Mouse (Mus musculus): ENCODE results near the gene Ppp1r27.
A peak's percentile ranks its signal among the peaks of the same experiment; 100 is the strongest.

Gene Ppp1r27

DNA sequence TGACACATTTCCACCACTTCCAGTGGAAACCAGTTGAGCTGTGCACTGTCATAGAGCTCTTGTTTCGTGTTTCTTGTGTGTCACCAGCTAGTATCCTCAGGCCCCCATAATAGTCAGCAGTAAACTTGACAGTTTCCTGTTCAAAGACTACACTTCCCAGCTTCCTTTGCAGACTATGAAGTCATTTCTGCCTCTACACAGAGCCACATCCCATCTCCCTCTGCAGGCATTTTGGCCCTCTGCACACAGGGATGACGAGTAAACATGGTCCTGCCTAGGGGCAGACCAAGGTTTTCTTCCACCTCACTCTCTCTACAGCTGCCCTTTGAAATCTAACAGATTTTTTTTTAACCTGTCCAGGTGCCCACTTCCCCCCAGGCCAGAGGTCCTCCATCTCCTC, 3.5 kb downstream of the Ppp1r27 start:
- no peak for DNase-seq (ENCODE audit: extremely low spot score, low spot score)

DNA sequence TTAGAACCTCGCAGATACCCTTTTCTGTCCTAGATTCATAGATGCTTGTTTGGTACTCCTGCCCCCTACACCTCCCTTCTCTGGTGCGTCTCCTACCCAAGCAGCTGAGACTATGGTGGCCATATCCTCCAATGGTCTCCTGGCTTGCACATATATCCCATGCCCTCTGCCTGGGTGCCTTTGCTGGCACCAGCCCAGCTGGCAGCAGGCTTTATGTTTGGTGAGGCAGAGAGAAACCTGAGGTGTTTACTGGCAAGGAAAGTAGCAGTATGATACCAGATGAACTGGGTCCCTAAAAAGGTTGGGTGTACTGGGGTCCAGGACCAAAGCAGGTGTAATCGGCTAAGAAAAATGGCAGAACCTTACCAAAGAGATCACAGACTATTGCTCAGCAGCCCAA, 5.0 kb downstream of the Ppp1r27 start:
- DNase-seq (ENCODE audit: extremely low spot score, low spot score): no peak

DNA sequence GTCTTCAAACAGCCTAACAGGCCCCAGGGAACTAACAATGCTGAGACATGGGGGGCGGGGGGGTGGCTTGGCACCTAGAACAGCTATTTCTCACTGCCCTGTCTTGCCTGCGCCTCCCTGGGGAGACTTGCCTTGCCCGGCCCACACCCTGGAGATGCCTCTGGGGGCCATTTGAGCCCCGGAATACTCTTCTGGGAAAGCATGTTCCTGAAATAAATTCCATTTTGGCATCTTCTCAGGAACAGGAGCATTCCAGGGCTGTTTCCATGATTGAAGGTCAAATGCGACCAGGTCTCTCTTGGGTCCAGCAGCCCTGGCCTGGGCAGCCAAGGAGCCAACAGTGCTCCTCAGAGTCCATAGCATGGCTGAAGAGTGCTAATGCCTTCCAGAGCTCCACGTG, 8.6 kb downstream of the Ppp1r27 start:
- DNase-seq (ENCODE audit: extremely low spot score, low spot score): no peak

DNA sequence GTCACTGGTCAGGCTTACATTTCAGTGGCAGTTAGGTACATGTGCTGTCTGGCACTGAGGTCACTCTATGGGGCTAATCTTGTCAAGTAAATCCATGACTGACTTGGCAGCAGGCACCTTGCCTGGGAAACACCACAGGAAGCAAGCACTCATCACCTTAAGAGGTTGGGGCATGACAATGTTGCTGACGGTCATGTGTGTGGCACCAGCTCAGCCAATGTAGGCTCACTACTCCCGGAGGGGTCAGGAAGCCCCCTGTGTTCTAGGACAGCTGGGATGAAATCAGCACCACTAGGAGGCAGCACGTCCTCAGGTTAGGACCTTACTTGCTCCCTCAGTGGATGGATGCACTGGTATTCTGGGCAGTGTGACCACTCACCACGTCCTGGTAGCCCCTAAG, 9.0 kb downstream of the Ppp1r27 start:
- DNase-seq (ENCODE audit: extremely low spot score, low spot score): no peak

DNA sequence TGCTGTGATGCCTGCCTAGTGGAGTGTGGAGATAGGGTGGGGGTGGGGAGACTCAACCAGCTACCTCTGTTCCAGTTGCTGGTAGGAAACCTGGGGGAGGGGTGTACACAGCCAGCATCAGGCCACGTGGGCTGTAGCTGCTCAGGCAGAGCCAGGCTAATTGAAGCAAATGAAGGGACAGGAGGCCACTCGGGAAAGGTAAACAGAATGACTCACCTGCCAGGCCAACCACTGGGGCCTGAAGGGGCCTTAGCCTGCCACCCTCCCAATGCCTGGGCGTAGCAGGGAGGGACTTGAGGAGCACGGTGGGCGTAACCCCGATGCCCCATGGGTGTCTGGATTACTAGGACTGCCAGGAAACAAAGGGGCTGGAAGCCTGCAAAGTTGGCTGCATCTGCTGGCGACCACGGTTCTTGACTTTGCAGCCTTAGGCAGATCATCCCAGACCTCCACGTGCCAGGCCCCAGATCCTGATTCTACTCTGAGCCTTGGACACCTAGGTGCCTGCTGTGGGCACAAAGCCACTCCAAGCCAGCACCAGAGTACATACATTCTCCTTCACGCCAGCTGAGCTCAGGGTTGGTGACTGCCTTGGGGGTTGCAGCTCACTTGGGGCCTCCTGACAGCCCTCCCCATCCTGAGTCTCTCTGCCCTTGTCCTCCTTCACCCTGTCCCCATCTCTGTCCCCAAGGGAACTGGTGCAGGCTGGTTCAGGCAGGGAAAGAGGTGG, 11.5 kb downstream of the Ppp1r27 start:
- DNase-seq (ENCODE audit: extremely low spot score, low spot score): no peak

DNA sequence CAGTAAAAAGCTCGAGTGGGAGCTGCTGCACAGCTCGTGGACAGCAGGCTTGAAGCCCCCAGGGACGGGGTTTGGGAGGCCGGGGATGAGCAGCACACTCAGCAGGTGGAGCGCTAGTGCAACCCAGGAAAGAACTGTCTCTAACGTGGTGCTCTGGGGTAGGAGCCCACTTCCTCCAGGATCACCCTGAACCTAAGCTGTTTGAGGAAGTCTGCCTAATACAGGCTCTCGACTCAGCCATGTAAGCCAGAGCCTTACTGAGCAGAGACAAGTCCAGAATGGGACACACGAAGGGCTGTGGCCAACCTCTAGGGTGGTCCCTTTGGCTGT, 12.0 kb downstream of the Ppp1r27 start:
- DNase-seq (ENCODE audit: extremely low spot score, low spot score): no peak

DNA sequence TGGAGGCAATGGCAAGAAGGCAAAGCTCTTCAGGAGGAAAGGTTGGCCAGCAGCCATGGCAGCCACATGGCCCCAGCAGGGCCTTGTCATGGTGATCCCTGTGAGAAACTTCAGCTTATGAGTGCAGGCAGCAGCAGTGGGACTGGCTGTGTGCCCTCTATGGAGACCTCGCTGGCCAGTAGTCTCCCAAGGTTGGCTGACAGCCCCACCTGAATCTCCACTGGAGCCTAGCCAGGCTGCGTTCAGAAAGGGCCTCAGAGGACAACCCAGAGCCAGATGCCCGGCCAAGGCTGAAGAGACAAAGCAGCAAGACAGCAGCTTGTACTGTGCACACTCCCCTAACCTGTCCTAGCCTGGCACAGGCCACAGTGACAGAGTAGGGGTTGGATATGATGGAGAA, 12.4 kb downstream of the Ppp1r27 start:
- no peak for DNase-seq (ENCODE audit: extremely low spot score, low spot score)

DNA sequence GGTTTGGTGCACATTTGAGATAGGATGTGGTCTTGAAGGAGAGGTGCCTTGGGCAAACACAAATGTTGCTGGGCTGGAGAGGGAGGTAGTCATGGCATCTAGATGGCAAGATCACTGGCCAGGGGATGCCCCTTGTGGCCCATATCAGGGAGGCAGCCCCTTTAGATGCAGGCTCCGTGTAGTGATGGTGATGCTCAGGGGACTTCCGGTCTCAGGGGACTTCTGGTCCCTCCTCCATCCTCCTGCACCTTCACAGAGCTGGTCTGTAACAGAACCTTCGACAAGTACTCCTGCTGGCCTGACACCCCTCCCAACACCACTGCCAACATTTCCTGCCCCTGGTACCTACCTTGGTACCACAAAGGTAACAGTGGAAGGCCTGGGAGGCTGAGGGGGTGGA, 15.1 kb downstream of the Ppp1r27 start:
- DNase-seq (ENCODE audit: extremely low spot score, low spot score): no peak

DNA sequence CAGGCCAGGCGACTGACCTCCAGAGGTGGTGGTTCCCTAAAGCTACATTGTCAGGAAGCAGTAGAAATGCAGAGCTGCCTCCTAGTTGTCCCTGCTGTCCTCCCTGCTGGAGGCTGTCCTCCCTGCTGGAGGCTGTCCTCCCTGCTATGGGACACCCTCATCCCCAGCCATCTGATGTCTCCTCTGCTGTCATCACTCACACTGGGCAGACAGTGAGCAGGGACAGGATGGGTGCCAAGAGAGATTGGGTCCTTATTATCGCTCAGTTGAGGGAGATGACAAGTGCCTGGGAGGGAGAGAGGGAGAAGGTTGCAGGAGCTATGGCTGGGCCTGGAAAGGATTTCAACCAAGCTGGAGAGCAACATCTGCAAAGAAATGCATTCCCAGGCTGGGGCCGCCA, 15.8 kb downstream of the Ppp1r27 start:
- no peak for DNase-seq (ENCODE audit: extremely low spot score, low spot score)

DNA sequence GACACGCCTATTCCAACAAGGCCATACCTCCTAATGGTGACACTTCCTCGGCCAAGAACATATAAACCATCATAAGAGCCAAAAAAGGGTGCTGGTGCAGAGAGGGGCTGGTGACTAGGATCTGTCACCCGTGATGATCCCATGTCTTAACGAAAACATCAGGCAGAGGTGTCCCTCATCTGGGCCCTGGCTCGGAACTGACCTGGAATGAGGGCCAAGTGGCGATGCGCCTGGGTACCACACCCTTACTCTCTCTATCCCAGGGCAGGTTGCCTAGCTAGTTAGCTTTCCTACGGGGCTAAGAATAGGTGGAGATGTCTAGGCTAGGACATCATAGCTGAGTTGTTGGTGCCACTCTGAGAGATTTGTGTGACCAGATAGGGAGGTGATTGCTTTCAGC, 16.8 kb downstream of the Ppp1r27 start:
- DNase-seq (ENCODE audit: extremely low spot score, low spot score): no peak

DNA sequence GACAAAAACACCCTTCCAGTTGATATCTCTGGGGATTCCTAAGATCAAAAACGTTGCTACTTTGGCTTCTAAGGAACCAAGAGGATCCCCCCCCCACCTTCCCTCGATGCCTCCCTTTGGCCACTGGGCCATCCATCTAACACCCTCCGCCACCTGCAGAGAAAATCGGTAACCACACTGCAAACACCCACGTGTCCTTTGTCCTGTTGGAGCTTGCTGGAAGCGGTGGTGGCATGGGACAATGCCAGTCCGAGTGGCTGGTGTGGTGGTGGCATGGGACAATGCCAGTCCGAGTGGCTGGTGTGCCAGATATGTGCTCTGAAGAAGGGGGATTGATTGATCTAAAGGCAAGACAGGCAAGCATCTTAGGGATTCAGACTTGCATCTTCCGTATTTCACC, 19.3 kb downstream of the Ppp1r27 start:
- DNase-seq (ENCODE audit: extremely low spot score, low spot score): no peak

DNA sequence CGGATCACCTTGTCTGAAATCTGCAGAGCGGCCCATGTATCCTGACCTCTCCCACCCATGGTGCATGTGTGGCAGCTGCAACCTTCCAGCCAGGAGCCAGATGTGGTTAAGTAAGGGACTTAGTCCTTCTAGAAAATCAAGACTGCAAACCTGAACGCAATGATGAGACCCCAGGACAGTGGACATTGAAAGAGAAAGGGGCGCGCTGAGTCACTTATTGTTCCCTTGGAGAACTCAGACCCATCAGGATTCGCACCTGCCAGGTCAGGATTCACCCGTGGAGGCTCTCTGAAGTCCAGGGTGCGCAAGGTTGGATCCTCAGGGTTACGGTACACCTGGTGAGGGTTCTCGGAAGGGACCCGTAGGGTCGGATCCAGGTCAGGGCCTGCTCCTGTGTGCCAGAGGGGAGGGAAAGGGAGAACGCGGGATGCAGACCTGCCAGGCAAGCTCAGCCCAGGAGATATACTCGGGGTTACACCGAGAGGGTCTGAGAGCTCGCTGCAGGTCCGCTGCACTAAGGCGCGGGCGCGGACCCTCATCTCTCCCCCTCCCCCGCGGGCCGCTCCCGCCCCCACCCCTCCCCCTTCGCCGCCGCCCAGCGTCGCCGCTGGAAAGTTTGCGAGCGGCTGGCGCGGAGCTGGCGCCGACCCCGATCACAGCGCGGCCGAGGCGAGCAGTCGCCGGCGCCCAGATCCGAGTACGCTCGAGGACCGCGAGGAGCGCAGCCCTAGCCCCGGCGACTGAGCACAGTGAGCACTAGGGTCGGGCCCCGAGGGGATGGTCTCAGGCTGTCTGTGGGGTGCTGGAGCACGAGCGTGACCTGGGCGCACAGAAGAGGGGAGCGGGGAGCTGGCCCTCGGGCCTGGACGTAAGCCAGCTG, 20.6 kb downstream of the Ppp1r27 start, which contains the start of gene Gcgr:
Gene Gcgr (plus strand): TSS at position 615 of the 880 bp plus-strand sequence.
- DNase-seq (ENCODE audit: extremely low spot score, low spot score): peak; percentile 59

DNA sequence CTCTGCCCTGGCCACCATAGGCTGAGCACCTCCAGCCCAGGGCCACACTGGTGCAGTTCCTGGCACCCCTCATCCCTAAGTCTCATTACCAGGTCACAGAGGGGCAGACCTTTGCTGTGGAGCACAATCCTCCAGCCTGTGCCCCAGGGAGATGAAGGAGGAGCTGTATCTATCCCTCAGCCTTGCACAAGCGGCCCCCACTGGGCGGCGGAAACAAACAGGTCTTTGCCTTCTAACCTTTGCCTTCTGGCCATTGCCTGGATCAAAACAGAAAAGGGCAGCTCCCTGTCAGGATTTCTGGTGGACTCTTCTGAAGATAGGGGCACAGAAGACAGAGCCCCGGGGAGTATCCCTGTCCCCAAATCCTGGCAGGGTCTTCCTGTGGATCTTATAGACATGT, 22.0 kb downstream of the Ppp1r27 start:
- DNase-seq (ENCODE audit: extremely low spot score, low spot score): no peak

DNA sequence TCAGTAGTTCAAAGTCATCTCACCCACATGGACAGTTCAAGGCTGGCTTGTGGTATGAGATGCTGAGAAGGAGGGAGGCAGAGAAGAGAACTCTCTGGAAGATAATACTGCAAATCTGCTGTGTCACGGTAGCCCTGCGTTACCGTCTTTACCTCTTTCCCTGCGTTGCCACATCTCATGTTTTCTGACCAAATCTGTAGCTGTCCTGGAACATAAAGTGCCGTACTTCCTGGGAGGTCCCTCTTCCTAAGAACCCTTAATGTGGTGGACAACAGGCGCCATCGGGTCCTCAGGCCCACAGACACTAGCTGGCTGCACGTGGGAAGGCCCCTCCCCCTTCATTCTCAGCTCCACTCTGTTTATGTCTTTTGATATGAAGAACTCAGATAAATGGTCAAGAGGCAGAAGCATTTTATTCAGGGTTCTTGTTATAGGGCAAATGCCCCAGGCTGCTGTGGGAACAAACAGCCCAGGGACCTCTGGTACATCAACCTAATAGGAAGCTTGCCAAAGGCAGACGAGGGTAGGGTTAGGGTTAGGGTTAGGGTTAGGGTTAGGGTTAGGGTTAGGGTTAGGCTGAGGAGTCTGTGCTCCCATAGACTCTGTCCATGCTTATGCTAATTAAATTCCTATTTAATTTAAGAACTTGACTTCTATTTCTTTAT, 23.1 kb downstream of the Ppp1r27 start:
- no peak for DNase-seq (ENCODE audit: extremely low spot score, low spot score)

DNA sequence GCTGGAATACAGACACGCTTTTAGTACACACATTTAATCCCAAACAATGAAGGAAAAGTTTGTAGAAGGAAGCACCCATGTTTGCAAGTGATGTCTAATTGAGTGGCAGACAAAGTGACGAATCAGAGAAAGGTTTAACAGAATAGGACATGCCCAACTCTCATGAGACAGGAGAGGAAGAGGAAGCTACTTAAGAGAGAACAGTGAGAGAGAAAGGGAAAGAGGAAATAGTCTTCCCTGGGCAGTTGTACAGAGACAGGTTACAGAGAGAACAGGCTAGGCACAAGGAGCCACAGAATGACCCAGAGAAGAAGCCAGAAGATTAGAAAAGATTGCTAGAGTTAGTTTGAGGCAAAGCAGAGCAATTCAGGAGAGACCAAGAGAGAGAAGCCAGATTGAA, 25.0 kb downstream of the Ppp1r27 start:
- no peak for DNase-seq (ENCODE audit: extremely low spot score, low spot score)

DNA sequence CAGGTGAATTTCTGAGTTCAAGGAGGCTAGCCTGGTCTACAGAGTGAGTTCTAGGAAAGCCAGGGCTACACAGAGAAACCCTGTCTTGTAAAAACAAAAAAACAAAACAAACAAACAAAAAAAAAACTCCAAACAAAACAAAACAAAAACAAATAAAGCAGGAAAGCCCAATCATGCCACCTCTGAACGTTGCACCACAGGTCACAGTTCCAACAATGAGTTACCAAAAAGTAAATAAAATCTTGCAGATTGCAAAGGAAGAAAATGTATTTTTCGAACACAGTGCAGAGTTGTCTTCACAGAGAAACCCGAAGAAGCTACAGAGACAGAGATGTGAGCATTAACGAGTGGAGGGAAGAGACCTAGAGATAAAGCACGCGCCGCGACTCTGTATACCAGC, 28.4 kb downstream of the Ppp1r27 start:
- no peak for DNase-seq (ENCODE audit: extremely low spot score, low spot score)

DNA sequence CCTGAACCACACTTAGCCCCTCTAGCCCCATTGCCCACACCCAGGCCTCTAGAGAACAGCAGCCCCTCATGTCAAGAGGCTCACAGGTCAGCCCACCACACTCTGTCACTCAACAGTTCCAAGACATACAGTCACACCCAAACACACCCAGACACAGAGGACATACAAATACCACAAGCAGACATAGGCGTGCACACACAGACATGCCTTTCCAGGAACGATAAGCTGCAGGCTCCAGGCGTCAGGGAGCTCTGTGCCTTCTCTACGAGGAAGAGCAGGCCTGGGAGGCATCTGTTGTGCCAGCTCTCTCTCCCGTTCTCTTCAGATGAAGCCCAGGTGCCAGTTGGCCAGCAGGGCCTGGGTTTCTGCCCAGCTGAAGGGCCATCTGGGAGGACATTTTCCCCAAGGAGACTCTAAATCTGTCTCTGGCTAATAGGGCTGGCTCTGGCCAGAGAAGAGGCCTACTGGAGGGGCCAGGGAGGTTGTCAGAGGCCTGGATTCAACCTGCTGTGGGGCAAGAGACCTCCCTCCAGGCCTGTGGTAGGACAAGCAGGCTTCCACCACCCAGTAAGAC, 29.9 kb downstream of the Ppp1r27 start:
- no peak for DNase-seq (ENCODE audit: extremely low spot score, low spot score)

DNA sequence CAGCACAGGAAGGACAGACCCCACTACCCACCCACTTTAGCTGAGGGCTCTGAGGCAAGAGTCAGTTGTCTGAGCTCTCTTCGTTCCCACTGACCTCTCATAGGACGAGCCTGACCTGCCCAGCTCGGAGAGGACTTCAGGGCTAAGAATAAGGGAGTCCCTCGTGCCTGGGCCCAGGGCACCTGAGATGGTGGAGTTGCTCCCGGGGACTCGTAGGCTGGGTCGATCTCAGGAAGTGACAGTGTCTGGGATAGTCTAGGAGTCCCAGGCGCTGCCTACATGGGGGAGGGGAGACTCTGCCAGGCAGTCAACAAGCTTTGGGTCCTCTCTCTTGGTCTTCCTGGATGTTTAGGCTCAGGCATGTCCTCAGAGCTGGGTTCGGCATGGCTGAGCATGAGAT, 30.4 kb downstream of the Ppp1r27 start:
- DNase-seq (ENCODE audit: extremely low spot score, low spot score): no peak

DNA sequence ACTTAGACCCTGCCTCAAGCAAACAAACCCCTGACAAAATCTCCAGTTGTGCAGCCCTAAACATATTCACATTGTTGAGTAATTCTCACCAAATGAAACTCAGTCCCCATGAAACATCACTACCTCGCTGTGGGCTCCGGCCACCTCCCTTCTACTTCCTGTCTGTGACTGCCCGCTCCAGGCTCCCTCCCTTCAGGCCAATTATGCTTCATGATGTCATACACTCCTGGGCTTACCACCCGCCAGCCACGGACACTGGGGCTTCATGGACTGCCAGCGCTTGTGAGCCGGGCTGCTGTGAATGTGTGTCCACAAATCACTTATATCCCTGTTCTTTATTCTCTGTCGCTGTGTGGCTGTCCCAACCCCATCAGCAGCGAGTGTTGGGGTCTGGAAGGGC, 31.2 kb downstream of the Ppp1r27 start:
- DNase-seq (ENCODE audit: extremely low spot score, low spot score): no peak

DNA sequence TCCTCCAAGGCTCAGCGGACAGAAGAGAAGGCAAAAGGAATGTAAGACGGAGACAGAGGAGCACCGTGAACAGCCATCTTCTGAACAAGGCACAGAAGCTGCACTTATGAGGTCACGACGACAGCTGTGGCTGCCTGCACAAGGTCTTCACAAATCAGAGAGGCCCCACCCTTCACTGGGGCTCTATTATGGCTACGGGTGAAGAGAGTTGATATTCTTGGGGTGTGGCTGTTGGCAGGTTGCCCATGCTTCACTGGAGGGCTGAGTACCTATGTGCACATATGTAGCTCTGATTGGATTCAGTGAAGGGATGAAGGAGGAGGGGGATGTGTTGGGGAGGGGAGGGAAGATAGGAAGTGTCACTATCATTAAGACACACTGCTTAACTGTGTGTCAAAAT, 32.4 kb downstream of the Ppp1r27 start:
- no peak for DNase-seq (ENCODE audit: extremely low spot score, low spot score)

DNA sequence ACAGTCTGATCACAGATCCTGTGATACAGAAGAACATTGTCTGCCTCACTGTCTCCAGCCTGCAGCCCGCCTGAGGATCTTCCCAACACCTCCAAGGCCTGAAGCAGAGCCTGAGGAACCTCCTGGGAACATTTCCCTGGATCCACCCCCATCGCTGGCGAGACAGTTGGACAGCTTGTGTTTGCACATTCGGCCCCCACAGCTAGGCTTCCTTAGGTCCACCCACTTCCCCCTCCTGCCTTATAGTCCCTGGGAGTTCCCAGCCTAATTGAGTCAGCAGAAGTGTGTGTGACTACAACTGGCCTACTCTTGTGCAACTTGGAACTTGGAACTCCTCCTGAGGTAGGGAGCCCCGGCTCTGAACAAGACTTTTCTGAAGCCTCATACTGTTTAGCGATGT, 32.9 kb downstream of the Ppp1r27 start:
- DNase-seq (ENCODE audit: extremely low spot score, low spot score): no peak

DNA sequence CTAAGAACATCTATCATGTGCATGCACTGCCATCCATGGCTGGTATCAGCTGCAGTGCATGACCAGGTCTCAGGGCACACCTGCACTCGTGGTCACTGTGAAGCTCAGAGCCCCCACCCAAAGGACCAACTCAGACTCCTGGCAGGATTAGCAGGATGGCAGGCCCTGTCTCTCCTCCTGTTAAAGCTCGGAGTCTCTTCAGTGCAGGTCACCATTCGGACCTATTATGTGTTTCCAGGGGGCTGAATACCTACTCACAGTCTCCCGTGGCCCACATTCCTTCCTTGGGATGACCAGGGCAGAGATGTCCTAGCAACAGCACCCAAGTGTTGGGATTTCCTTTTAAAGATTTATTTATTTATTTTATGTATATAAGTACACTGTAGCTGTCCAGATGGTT, 33.8 kb downstream of the Ppp1r27 start:
- DNase-seq (ENCODE audit: extremely low spot score, low spot score): no peak
